Mouse (Mus musculus) erythroblast, embryonic 14.5 days (primary cell): ENCODE data around the gene Armh1.

Source experiments
- GATA1 ChIP-seq: IDR thresholded peaks from 2 replicates; pipeline ENCODE4 v1.6.1; 2012; ENCODE audit warnings: low read length, inconsistent platforms, mixed read lengths
- TAL1 ChIP-seq: IDR thresholded peaks from 3 replicates; pipeline ENCODE4 v1.6.1; 2012; ENCODE audit warnings: low read length, inconsistent platforms, mixed read lengths

- TF ChIP-seq GATA1 (no peak), TAL1 (no peak)
These were observed 36.5 kb upstream of the Armh1 start for GRCm38 (mm10) chr4:117288277-117288926.
